Mouse (Mus musculus) left cerebral cortex, adult 2 months (tissue): ENCODE measurements at regions not wholly inside any gene's neighbourhood (a gene's known extent, or its start where the extent isn't known, plus 50 kb on each side); places are given as distances from the start of the nearest gene placed in this dataset.

ENCODE experiments used
- DNase-seq, 2 experiments: peaks; one replicate each; pipeline ENCODE4 v3.0.0; 2021 to 2022; ENCODE audit warnings: low spot score in 2 of 2, mixed read lengths in 1 of 2; ENCODE audit errors: extremely low spot score in 1 of 2
- H3K27ac ChIP-seq: fragments of 200-600 bp; 2 replicates; pipeline ENCODE4 v1.8.1; 2022
- H3K4me3 ChIP-seq: fragments of 200-600 bp; 2 replicates; pipeline ENCODE4 v1.8.1; 2022
- CTCF ChIP-seq: fragments of 200-600 bp; IDR thresholded peaks from 2 replicates; pipeline ENCODE4 v1.8.1; 2022; ENCODE audit warnings: antibody characterized with exemption, mild to moderate bottlenecking, moderate library complexity
- intact Hi-C: fragments of 180-260 bp; cut with DNase I; formaldehyde crosslinking; loops from one replicate; pipeline ENCODE4 v1.15.1; 2025

GRCm38 (mm10) chr7:111136066-111136639, 53.3 kb upstream of the Eif4g2 start:
- DNase-seq = no peak
- Histone ChIP-seq H3K27ac (no peak overlapping the region), H3K4me3 (no peak overlapping the region)
- TF ChIP-seq CTCF = no peak
- intact Hi-C loops = no loop called here

DNA sequence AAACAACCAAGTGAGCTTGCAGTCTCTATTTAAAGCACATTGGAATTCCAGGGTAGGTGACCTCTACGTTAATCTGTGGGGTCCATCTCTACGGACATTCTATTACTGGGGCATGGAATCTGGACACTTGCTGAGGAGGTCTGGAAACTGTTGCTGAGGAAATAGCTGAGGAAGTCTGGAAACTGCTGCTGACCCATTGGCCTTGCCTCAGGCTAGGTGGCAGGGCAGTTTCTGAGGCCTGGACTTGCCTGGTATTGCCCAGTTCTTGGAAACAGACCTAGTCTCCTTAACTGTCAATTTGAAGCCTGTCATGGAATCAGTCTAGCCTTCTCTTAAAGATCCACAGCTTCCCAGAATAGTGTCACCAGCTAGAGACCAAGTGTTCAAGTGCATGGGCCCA, 51.7 kb upstream of the Eif4g2 start:
- DNase-seq = no peak
- Histone ChIP-seq H3K27ac (no peak overlapping the region), H3K4me3 (no peak overlapping the region)
- intact Hi-C loops = no loop called here
- no peak for TF ChIP-seq CTCF
